Mouse (Mus musculus) bone marrow, adult 2 months (tissue): Measurements from ENCODE around the gene Map3k12. TPM values are rescaled to one million over a fixed set of nuclear protein-coding genes. Genes with fewer than 3 reads are reported as not detected.

ENCODE experiments used
- H3K27ac ChIP-seq: fragments of 200-500 bp; 2 replicates; pipeline ENCODE4 v1.5.1; 2012; ENCODE audit warnings: low read depth, mild to moderate bottlenecking, control low read depth, inconsistent platforms, low read length; ENCODE audit not compliant: control insufficient read depth, poor library complexity, insufficient read depth
- H3K4me1 ChIP-seq: fragments of 200-500 bp; 2 replicates; pipeline ENCODE4 v1.6.1; 2011; ENCODE audit warnings: low read length; ENCODE audit not compliant: control insufficient read depth, insufficient read depth
- H3K4me3 ChIP-seq: fragments of 200-500 bp; replicated peaks from 2 replicates; pipeline ENCODE3; 2011; ENCODE audit warnings: mild to moderate bottlenecking, low read depth, low read length, control low read depth; ENCODE audit not compliant: control insufficient read depth
- CTCF ChIP-seq: fragments of 200-500 bp; IDR thresholded peaks from 2 replicates; pipeline ENCODE4 v1.5.1; 2011; ENCODE audit warnings: low read length, control low read depth; ENCODE audit not compliant: control insufficient read depth, insufficient read depth
- POLR2A ChIP-seq: fragments of 200-500 bp; IDR thresholded peaks from 2 replicates; pipeline ENCODE4 v1.6.1; 2011; ENCODE audit warnings: low read depth, mild to moderate bottlenecking, control low read depth, low read length, borderline replicate concordance; ENCODE audit not compliant: control insufficient read depth
- WGBS: fragments of 180-500 bp; shearing (Covaris S2); methylation state at CpG from one replicate; pipeline ENCODE4 v1.1.7; 2018; 5-methylcytosine and 5-hydroxymethylcytosine counted together
- polyA plus RNA-seq: library from polyadenylated mRNA; stranded (reverse); fragments of >200 nt; gene quantifications from 2 replicates; pipeline ENCODE4 v1.2.4, GENCODE M21; 2011; ENCODE audit warnings: low replicate concordance; ENCODE audit not compliant: missing spikeins, insufficient read depth, insufficient read length

Map3k12 gene
- polyA plus RNA-seq, 1 experiment: 3.1 TPM

DNA sequence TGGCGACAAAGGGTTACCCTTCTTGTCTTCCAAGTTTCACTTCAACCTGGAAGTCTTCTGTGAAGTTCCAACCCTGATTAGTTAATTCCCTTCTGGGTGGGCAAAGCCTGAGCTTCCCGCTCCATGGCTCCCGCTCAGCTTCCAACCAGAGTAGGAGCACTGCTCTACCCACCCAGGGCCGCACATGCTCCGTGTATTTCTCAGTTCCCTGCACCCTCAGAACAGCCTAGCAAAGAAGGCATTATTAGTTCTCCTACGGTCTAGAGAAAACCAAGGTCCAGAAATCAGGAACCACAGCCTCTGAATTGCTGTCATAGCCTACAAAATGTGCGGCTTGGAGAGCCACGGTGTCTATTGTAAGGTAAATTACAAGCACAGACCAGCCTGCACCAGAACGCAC lies 6.8 kb downstream of the Map3k12 start:
- no peak overlapping the region for H3K27ac ChIP-seq
- TF ChIP-seq CTCF (no peak), POLR2A (no peak)
- 29% methylated on average over 9 of the region's 9 CpGs for WGBS
- no peaks in the 10 kb centered on the region; the same call in 1 of the 2 replicates for H3K4me1 ChIP-seq
- peak overlapping the region; percentile 46 for H3K4me3 ChIP-seq

DNA sequence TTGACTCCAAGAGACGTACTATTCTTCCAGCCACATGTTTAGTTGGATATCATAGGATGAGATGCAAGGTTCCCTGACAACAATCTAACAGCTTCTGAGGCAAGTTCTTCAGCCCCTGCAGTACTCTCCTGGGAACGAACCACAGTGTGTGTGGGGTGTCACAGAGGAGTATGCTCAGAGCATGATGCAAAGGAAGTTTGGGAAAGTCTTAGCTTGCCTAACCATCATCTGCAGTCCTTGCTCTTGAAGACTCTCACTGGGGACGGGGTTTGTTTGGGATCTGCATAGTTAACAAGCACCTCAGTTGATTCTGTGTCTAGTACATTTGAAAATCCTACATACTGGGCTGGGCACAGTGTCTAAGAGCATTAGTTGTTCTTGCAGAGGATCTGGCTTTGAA lies 8.5 kb downstream of the Map3k12 start:
- H3K4me1 ChIP-seq: no peaks in the 10 kb centered on the region; the same call in 1 of the 2 replicates
- H3K27ac ChIP-seq: no peak overlapping the region
- WGBS: 61% methylated on average over 3 of the region's 3 CpGs
- TF ChIP-seq CTCF: no peak
- H3K4me3 ChIP-seq: no peak overlapping the region

DNA sequence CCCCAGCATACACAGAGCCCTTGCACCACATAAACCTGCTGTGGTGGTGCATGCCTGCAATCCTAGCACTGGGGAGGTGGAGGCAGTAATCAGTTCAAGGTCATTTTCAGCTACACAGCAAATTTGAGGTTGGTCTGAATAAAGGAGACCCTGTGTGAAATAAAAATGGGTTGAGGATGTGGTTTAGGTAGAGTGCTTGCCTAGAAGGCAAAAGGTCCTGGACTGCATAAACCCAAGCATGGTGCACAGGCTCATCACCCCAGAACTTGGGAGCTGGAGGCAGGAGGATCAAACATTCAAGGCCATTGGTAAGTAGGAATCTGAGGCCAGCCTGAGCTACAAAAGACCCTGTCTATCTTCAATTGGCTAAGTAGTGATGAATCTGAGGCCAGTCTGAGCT lies 9.3 kb downstream of the Map3k12 start:
- Histone ChIP-seq H3K27ac (no peak overlapping the region), H3K4me1 (no peaks in the 10 kb centered on the region; the same call in 1 of the 2 replicates), H3K4me3 (no peak overlapping the region)
- TF ChIP-seq POLR2A (no peak), CTCF (no peak)

DNA sequence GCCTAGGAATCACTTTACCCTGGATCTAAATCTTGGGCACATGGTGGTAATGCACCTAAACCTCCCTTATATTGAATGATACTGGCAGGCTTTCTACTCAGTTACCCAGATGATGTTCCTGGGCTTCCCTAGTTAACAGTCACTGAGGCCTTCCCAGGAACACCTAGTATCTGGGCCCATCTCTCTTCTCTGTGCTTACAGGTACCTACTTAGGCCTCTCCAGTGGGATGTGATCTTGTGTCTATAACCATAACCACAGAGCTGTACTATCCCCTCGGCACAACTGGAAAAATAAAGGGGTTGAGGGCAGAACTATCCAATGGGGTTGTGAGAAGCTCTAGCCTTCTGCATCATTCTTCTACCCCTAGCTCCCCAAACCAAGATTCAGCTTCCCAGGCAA lies 10.0 kb downstream of the Map3k12 start:
- Histone ChIP-seq H3K27ac (no peak overlapping the region), H3K4me3 (no peak overlapping the region), H3K4me1 (no peaks in the 10 kb centered on the region; the same call in 1 of the 2 replicates)
- TF ChIP-seq POLR2A: no peak
- TF ChIP-seq CTCF: no peak
- 79% methylated on average over 1 of the region's 1 CpGs for WGBS

DNA sequence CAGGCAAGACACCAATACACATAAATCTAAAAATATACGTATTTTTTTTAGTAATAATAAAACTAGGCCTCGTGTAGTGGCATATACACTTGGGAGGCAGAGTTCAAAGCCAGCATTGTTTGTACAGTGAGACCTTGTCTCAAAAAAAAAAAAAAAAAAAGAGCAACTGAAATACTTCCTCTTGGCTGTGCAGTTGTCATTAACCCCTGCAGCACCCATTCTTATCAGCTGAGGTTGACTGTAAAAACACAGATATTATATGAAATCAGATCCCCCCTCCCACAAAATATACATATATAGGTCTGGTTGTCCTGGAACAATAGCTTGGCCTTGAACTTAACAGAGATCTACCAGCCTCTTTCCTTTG lies 10.4 kb downstream of the Map3k12 start:
- TF ChIP-seq CTCF (no peak), POLR2A (no peak)
- Histone ChIP-seq H3K4me1 (no peaks in the 10 kb centered on the region; the same call in 1 of the 2 replicates), H3K4me3 (no peak overlapping the region), H3K27ac (no peak overlapping the region)
- 9% methylated on average over 2 of the region's 2 CpGs for WGBS

DNA sequence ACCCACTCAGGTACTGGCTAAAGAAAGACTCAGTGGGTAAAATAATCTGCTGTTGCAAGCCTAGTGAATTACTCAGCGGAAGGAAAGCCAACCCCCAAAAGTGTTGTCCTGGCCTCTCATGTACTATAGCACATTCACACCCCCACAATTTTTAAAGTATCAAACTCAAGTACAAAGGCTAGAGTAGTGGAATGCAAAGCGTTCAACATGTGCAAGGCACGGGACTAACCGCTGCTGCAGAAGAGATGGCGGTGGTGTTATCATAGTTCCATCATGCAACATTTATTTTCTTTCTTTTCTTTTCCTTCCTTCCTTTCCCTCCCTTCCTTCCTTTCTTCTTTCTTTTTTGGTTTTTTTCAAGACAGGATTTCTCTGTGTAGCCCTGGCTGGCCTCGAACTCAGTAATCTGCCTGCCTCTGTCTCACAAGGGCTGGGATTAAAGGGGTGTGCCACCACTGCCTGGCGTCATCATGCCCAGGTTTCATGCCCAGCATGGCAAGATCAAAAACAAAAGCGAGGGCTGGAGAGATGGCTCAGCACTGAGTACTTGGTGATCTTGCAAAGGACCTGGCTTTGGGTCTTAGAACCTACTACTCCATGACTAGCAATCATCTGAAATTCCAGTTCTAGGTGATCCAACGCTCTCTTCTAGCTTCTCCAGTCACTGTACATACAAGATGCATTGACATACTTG lies 10.9 kb downstream of the Map3k12 start:
- H3K4me1 ChIP-seq: no peaks in the 10 kb centered on the region; the same call in 1 of the 2 replicates
- TF ChIP-seq POLR2A: no peak
- TF ChIP-seq CTCF: no peak
- no peak overlapping the region for H3K27ac ChIP-seq
- WGBS: 79% methylated on average over 9 of the region's 9 CpGs
- no peak overlapping the region for H3K4me3 ChIP-seq

DNA sequence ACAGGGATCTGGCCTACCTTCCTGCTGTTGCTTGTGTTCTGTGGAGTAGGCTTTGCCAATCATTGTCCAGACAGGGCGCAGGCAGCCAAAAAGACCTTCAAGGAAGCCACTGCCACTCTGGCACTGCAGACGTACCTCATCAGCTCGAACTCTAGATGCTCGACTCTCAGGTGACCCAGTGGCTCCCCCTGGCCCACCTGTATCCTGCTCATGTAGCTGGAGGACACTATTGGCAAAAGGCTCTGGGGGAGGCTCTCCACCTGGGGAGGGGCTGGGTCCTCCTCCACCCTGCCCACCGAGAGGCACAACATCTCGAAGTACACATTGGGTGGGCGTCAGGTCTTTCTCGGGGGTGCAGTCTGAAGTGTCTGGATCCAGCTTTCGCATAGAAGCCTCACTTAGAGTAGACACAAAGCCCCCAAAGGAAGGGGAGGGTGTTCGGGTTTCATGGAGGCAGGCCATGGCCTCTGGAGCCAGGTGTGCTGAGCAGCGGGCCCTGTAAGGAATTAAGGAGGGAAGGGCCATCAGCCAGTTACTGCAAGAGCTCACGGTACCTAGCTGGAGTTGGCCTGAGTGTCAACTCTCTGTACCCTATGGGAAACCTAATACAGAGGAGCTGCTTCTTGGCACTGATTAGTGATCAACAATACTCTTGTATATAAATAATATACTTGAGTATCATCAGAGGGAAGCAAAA lies 11.6 kb downstream of the Map3k12 start:
- Histone ChIP-seq H3K4me3 (no peak overlapping the region), H3K4me1 (no peaks in the 10 kb centered on the region; the same call in 1 of the 2 replicates), H3K27ac (no peak overlapping the region)
- 85% methylated on average over 12 of the region's 12 CpGs for WGBS
- no peak for TF ChIP-seq CTCF
- no peak for TF ChIP-seq POLR2A

DNA sequence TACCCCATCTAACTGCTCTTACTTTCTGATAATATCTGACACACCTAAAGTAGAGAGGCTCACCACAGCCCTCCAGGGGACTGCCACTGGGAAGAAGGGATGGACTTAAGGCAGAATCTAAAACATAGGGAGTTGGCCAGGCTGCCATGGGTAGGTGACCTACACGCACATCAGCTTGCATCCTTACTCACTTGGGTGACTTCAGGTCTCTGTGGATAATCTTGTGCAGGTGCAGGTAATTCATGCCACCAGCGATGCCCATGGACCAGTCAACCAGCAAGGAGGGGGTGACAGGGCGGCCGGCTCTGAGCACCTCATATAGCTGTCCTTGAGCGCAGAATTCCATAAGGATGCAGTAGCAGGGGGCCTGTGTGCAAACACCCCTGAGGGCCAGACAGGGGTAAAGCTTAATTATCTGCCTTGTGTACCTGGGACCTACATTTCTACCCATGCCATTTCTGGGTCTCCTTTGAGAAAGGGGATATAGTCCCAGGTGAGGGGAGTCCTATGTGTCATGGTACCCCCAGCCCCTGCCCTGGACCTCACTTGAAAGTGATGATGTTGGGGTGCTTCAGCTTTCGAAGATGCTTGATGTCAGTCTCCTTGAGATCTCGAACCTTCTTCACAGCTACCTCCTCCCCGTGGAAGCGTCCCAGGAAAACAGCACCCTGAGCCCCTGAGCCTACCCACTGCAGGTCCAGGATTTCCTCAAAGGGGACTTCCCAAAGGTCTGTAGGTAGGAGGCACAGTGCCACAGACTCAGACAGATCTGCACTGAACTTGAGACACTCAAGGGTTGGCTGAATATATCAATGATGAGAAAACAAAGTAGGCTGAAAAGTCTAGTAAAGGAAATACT lies 12.7 kb downstream of the Map3k12 start:
- no peak overlapping the region for H3K4me3 ChIP-seq
- no peak overlapping the region for H3K27ac ChIP-seq
- H3K4me1 ChIP-seq: no peaks in the 10 kb centered on the region
- 92% methylated on average over 9 of the region's 9 CpGs for WGBS
- TF ChIP-seq POLR2A (no peak), CTCF (no peak)
